Mouse (Mus musculus) heart, embryonic 15.5 days (tissue): ENCODE measurements around the gene Cmklr1. TPM values are rescaled to one million over a fixed set of nuclear protein-coding genes. Genes with fewer than 3 reads are reported as not detected.

Experiments
- ATAC-seq: fragments of 200-750 bp; cut with Nextera tagmentation; replicated peaks from 2 replicates; pipeline ENCODE4 v1.8.0; 2017; ENCODE audit warnings: low read depth, moderate TSS enrichment; ENCODE audit not compliant: insufficient number of reproducible peaks, insufficient read depth, low FRiP score
- H3K27ac ChIP-seq: fragments of 300-500 bp; sonication (generic); 2 replicates; pipeline ENCODE4 v1.5.1; 2015; ENCODE audit warnings: mild to moderate bottlenecking, inconsistent platforms
- H3K27me3 ChIP-seq: fragments of 300-500 bp; sonication (generic); 2 replicates; pipeline ENCODE4 v1.6.1; 2015; ENCODE audit warnings: inconsistent platforms
- H3K36me3 ChIP-seq: fragments of 300-500 bp; sonication (generic); 2 replicates; pipeline ENCODE4 v1.6.1; 2015; ENCODE audit warnings: mild to moderate bottlenecking, inconsistent platforms
- H3K4me1 ChIP-seq: fragments of 300-500 bp; sonication (generic); replicated peaks from 2 replicates; pipeline ENCODE4 v1.6.1; 2015; ENCODE audit warnings: inconsistent platforms
- H3K4me2 ChIP-seq: fragments of 300-500 bp; sonication (generic); 2 replicates; pipeline ENCODE4 v1.6.1; 2015; ENCODE audit warnings: inconsistent platforms, mild to moderate bottlenecking, moderate library complexity
- H3K4me3 ChIP-seq: fragments of 300-500 bp; sonication (generic); 2 replicates; pipeline ENCODE4 v1.5.1; 2015; ENCODE audit warnings: mild to moderate bottlenecking, inconsistent platforms
- H3K9ac ChIP-seq: fragments of 300-500 bp; sonication (generic); 2 replicates; pipeline ENCODE4 v1.6.1; 2015; ENCODE audit warnings: mild to moderate bottlenecking, inconsistent platforms
- H3K9me3 ChIP-seq: fragments of 300-500 bp; sonication (generic); replicated peaks from 2 replicates; pipeline ENCODE4 v1.6.1; 2016; ENCODE audit warnings: inconsistent platforms
- WGBS: fragments of 180-500 bp; shearing (Covaris S2); methylation state at CpG from one replicate; pipeline ENCODE4 v1.1.7; 2015; ENCODE audit warnings: mixed read lengths; 5-methylcytosine and 5-hydroxymethylcytosine counted together
- polyA plus RNA-seq: library from polyadenylated mRNA; unstranded; fragments of >200 nt; fragmentation: Nextera tagmentation; extraction: Ambion mirVana; gene quantifications from 2 replicates; pipeline ENCODE4 v1.2.1, GENCODE M21; 2015

Gene Cmklr1
- polyA plus RNA-seq, 1 experiment from 2014 or later: 4.4 TPM

- H3K27me3 ChIP-seq: 0 out of 2 replicates have a peak, but pooled peaks cover 2% of the 10 kb centered on the region
- H3K36me3 ChIP-seq: no peaks in the 10 kb centered on the region
- no peak overlapping the region for H3K4me3 ChIP-seq
- whole genome bisulfite sequencing: 66% methylated on average over 16 of the region's 16 CpGs
- peaks cover 9% of the 10 kb centered on the region for H3K4me1 ChIP-seq
- no peaks in the 10 kb centered on the region for H3K9me3 ChIP-seq
- no peak overlapping the region for H3K27ac ChIP-seq
- ATAC-seq: no peak
- no peak overlapping the region for H3K9ac ChIP-seq
- no peak overlapping the region for H3K4me2 ChIP-seq
These were observed 30.0 kb downstream of the Cmklr1 start for GRCm38 (mm10) chr5:113620130-113620716.

- no peak overlapping the region for H3K27ac ChIP-seq
- H3K27me3 ChIP-seq: no peaks in the 10 kb centered on the region
- H3K4me1 ChIP-seq: no peaks in the 10 kb centered on the region
- WGBS: 70% methylated on average over 1 of the region's 1 CpGs
- no peak overlapping the region for H3K4me3 ChIP-seq
- H3K36me3 ChIP-seq: no peaks in the 10 kb centered on the region
- H3K9ac ChIP-seq: no peak overlapping the region
- H3K9me3 ChIP-seq: no peaks in the 10 kb centered on the region
- no peak overlapping the region for H3K4me2 ChIP-seq
- no peak for ATAC-seq
These were observed 31.1 kb downstream of the Cmklr1 start for GRCm38 (mm10) chr5:113619151-113619550.

GRCm38 (mm10) chr5:113618716-113619115 lies 31.5 kb downstream of the Cmklr1 start:
- no peak for ATAC-seq
- H3K4me3 ChIP-seq: no peak overlapping the region
- 92% methylated on average over 4 of the region's 4 CpGs for WGBS
- H3K9ac ChIP-seq: no peak overlapping the region
- no peak overlapping the region for H3K4me2 ChIP-seq
- no peaks in the 10 kb centered on the region for H3K36me3 ChIP-seq
- no peaks in the 10 kb centered on the region for H3K4me1 ChIP-seq
- no peaks in the 10 kb centered on the region for H3K9me3 ChIP-seq
- H3K27ac ChIP-seq: no peak overlapping the region
- no peaks in the 10 kb centered on the region for H3K27me3 ChIP-seq

- Histone ChIP-seq H3K27ac (no peak overlapping the region), H3K4me1 (peaks cover 21% of the 10 kb centered on the region), H3K9me3 (no peaks in the 10 kb centered on the region), H3K36me3 (no peaks in the 10 kb centered on the region), H3K4me2 (no peak overlapping the region), H3K9ac (no peak overlapping the region), H3K27me3 (peaks cover 14% of the 10 kb centered on the region; the same call in 1 of the 2 replicates), H3K4me3 (no peak overlapping the region)
- ATAC-seq: no peak
- 46% methylated on average over 12 of the region's 12 CpGs for WGBS
These were observed 38.4 kb downstream of the Cmklr1 start for GRCm38 (mm10) chr5:113611771-113612233.

GRCm38 (mm10) chr5:113611131-113611530 lies 39.1 kb downstream of the Cmklr1 start:
- Histone ChIP-seq H3K9ac (no peak overlapping the region), H3K4me1 (peaks cover 21% of the 10 kb centered on the region), H3K9me3 (no peaks in the 10 kb centered on the region), H3K27ac (no peak overlapping the region), H3K36me3 (no peaks in the 10 kb centered on the region), H3K4me3 (no peak overlapping the region), H3K4me2 (no peak overlapping the region), H3K27me3 (peaks cover 14% of the 10 kb centered on the region; the same call in 1 of the 2 replicates)
- 64% methylated on average over 6 of the region's 6 CpGs for WGBS
- ATAC-seq: no peak

GRCm38 (mm10) chr5:113610490-113610889 lies 39.7 kb downstream of the Cmklr1 start:
- no peak overlapping the region for H3K27ac ChIP-seq
- H3K9me3 ChIP-seq: no peaks in the 10 kb centered on the region
- H3K27me3 ChIP-seq: peaks cover 14% of the 10 kb centered on the region; the same call in 1 of the 2 replicates
- H3K4me1 ChIP-seq: peaks cover 21% of the 10 kb centered on the region
- no peak overlapping the region for H3K4me2 ChIP-seq
- H3K36me3 ChIP-seq: no peaks in the 10 kb centered on the region
- 54% methylated on average over 6 of the region's 6 CpGs for WGBS
- no peak for ATAC-seq
- H3K4me3 ChIP-seq: no peak overlapping the region
- no peak overlapping the region for H3K9ac ChIP-seq

GRCm38 (mm10) chr5:113609891-113610290 lies 40.3 kb downstream of the Cmklr1 start:
- ATAC-seq: no peak
- H3K27ac ChIP-seq: no peak overlapping the region
- 71% methylated on average over 5 of the region's 5 CpGs for WGBS
- no peak overlapping the region for H3K4me3 ChIP-seq
- peaks cover 14% of the 10 kb centered on the region; the same call in 1 of the 2 replicates for H3K27me3 ChIP-seq
- no peak overlapping the region for H3K4me2 ChIP-seq
- H3K36me3 ChIP-seq: no peaks in the 10 kb centered on the region
- H3K9me3 ChIP-seq: no peaks in the 10 kb centered on the region
- H3K9ac ChIP-seq: no peak overlapping the region
- H3K4me1 ChIP-seq: peaks cover 21% of the 10 kb centered on the region

GRCm38 (mm10) chr5:113608511-113608910 lies 41.7 kb downstream of the Cmklr1 start:
- H3K27me3 ChIP-seq: peaks cover 14% of the 10 kb centered on the region; the same call in 1 of the 2 replicates
- H3K4me3 ChIP-seq: no peak overlapping the region
- peaks cover 21% of the 10 kb centered on the region for H3K4me1 ChIP-seq
- no peaks in the 10 kb centered on the region for H3K9me3 ChIP-seq
- H3K27ac ChIP-seq: peak overlapping the region; percentile 70; the same call in 1 of the 2 replicates
- WGBS: 79% methylated on average over 8 of the region's 8 CpGs
- H3K36me3 ChIP-seq: no peaks in the 10 kb centered on the region
- no peak for ATAC-seq
- H3K4me2 ChIP-seq: no peak overlapping the region
- no peak overlapping the region for H3K9ac ChIP-seq

- Histone ChIP-seq H3K9me3 (no peaks in the 10 kb centered on the region), H3K4me2 (no peak overlapping the region)
These were observed 42.2 kb downstream of the Cmklr1 start for GRCm38 (mm10) chr5:113607941-113608431.

GRCm38 (mm10) chr5:113606961-113607785 lies 43.1 kb downstream of the Cmklr1 start:
- H3K27ac ChIP-seq: peak overlapping the region; percentile 70
- H3K4me3 ChIP-seq: no peak overlapping the region
- peaks cover 14% of the 10 kb centered on the region; the same call in 1 of the 2 replicates for H3K27me3 ChIP-seq
- no peak overlapping the region for H3K4me2 ChIP-seq
- peaks cover 21% of the 10 kb centered on the region for H3K4me1 ChIP-seq
- H3K9ac ChIP-seq: no peak overlapping the region
- ATAC-seq: no peak
- H3K9me3 ChIP-seq: no peaks in the 10 kb centered on the region
- WGBS: 61% methylated on average over 8 of the region's 8 CpGs
- H3K36me3 ChIP-seq: no peaks in the 10 kb centered on the region

More at GRCm38 (mm10) chr5:113607941-113608431, 42.2 kb downstream of the Cmklr1 start:
- no peak overlapping the region for H3K9ac ChIP-seq
- WGBS: 22% methylated on average over 13 of the region's 13 CpGs
- H3K27ac ChIP-seq: peak overlapping the region; percentile 70
- no peak overlapping the region for H3K4me3 ChIP-seq
- peaks cover 14% of the 10 kb centered on the region; the same call in 1 of the 2 replicates for H3K27me3 ChIP-seq
- H3K36me3 ChIP-seq: no peaks in the 10 kb centered on the region
- 0 out of 2 replicates have a peak, but pooled peaks have one; percentile 9 for ATAC-seq
- H3K4me1 ChIP-seq: peaks cover 21% of the 10 kb centered on the region

- 73% methylated on average over 3 of the region's 3 CpGs for WGBS
These were observed 44.1 kb downstream of the Cmklr1 start for GRCm38 (mm10) chr5:113606121-113606520.

More at GRCm38 (mm10) chr5:113606121-113606520, 44.1 kb downstream of the Cmklr1 start:
- H3K9me3 ChIP-seq: no peaks in the 10 kb centered on the region
- no peak overlapping the region for H3K9ac ChIP-seq
- no peak overlapping the region for H3K27ac ChIP-seq
- H3K4me1 ChIP-seq: peaks cover 18% of the 10 kb centered on the region
- H3K36me3 ChIP-seq: no peaks in the 10 kb centered on the region
- H3K27me3 ChIP-seq: peaks cover 14% of the 10 kb centered on the region; the same call in 1 of the 2 replicates
- no peak for ATAC-seq
- H3K4me3 ChIP-seq: no peak overlapping the region
- no peak overlapping the region for H3K4me2 ChIP-seq
